Mouse (Mus musculus): Measurements from ENCODE around the gene Grb10. TPM values are rescaled to one million over a fixed set of nuclear protein-coding genes. Genes with fewer than 3 reads are reported as not detected.

Gene Grb10
- 158 and 267 TPM in 2 replicates for polyA plus RNA-seq (2014; fragmentation: Nextera tagmentation; extraction: Ambion mirVana)

GRCm38 (mm10) chr11:12038470-12038985 is at the start of gene Grb10:
Gene Grb10, minus strand, starts transcription at chr11:12038683.
- H3K36me3 ChIP-seq (ENCODE audit: control insufficient read depth, insufficient read depth, low read length) = no peaks in the 10 kb centered on the region
- peak within 1 kb of the TSS; percentile 27 for H3K4me2 ChIP-seq (replicated peaks; ENCODE audit: low read depth, low read length)
- peak within 1 kb of the TSS; percentile 91 for H3K9ac ChIP-seq (ENCODE audit: low read depth, low read length)
- H3K4me1 ChIP-seq (replicated peaks; ENCODE audit: control insufficient read depth, insufficient read depth, low read length) = no peaks in the 10 kb centered on the region
- H3K4me3 ChIP-seq (ENCODE audit: low read depth, low read length) = peak within 1 kb of the TSS; percentile 73
- WGBS = 27% methylated on average over 10 of the region's 10 CpGs
- DNase-seq (ENCODE audit: low spot score) (peak; percentile 54), ATAC-seq (ENCODE audit: low FRiP score) (no peak)
- H3K9me3 ChIP-seq (ENCODE audit: control insufficient read depth, low read length) = no peaks in the 10 kb centered on the region
- H3K27me3 ChIP-seq (ENCODE audit: control insufficient read depth, insufficient read depth, low read length) = peaks cover 65% of the 10 kb centered on the region
- peak within 1 kb of the TSS; percentile 87 for H3K27ac ChIP-seq (ENCODE audit: low read depth, low read length)

- no peaks in the 10 kb centered on the region for H3K4me1 ChIP-seq (replicated peaks; ENCODE audit: control insufficient read depth, insufficient read depth, low read length)
- no peak overlapping the region for H3K27ac ChIP-seq (ENCODE audit: low read depth, low read length)
- no peak overlapping the region for H3K4me3 ChIP-seq (ENCODE audit: low read depth, low read length)
- no peak for ATAC-seq (ENCODE audit: low FRiP score)
- 88% methylated on average over 3 of the region's 3 CpGs for WGBS
- no peaks in the 10 kb centered on the region for H3K36me3 ChIP-seq (ENCODE audit: control insufficient read depth, insufficient read depth, low read length)
- H3K27me3 ChIP-seq (ENCODE audit: control insufficient read depth, insufficient read depth, low read length) = no peaks in the 10 kb centered on the region
- no peak overlapping the region for H3K4me2 ChIP-seq (replicated peaks; ENCODE audit: low read depth, low read length)
- H3K9ac ChIP-seq (ENCODE audit: low read depth, low read length) = no peak overlapping the region
- H3K9me3 ChIP-seq (ENCODE audit: control insufficient read depth, low read length) = no peaks in the 10 kb centered on the region
- no peak for DNase-seq (ENCODE audit: low spot score)
These were observed 43.2 kb upstream of the Grb10 start for GRCm38 (mm10) chr11:12081638-12082037.

GRCm38 (mm10) chr11:12079231-12079630 is 40.7 kb upstream of the Grb10 start:
- Histone ChIP-seq H3K27ac (ENCODE audit: low read depth, low read length) (no peak overlapping the region), H3K4me2 (replicated peaks; ENCODE audit: low read depth, low read length) (no peak overlapping the region), H3K4me1 (replicated peaks; ENCODE audit: control insufficient read depth, insufficient read depth, low read length) (no peaks in the 10 kb centered on the region), H3K36me3 (ENCODE audit: control insufficient read depth, insufficient read depth, low read length) (no peaks in the 10 kb centered on the region), H3K9me3 (ENCODE audit: control insufficient read depth, low read length) (no peaks in the 10 kb centered on the region), H3K4me3 (ENCODE audit: low read depth, low read length) (no peak overlapping the region), H3K27me3 (ENCODE audit: control insufficient read depth, insufficient read depth, low read length) (no peaks in the 10 kb centered on the region), H3K9ac (ENCODE audit: low read depth, low read length) (no peak overlapping the region)
- ATAC-seq (ENCODE audit: low FRiP score) (no peak), DNase-seq (ENCODE audit: low spot score) (no peak)
- 86% methylated on average over 2 of the region's 2 CpGs for WGBS

- DNase-seq (ENCODE audit: low spot score) (no peak), ATAC-seq (ENCODE audit: low FRiP score) (no peak)
- Histone ChIP-seq H3K9me3 (ENCODE audit: control insufficient read depth, low read length) (no peaks in the 10 kb centered on the region), H3K36me3 (ENCODE audit: control insufficient read depth, insufficient read depth, low read length) (no peaks in the 10 kb centered on the region), H3K27ac (ENCODE audit: low read depth, low read length) (no peak overlapping the region), H3K9ac (ENCODE audit: low read depth, low read length) (no peak overlapping the region), H3K27me3 (ENCODE audit: control insufficient read depth, insufficient read depth, low read length) (no peaks in the 10 kb centered on the region), H3K4me1 (replicated peaks; ENCODE audit: control insufficient read depth, insufficient read depth, low read length) (no peaks in the 10 kb centered on the region), H3K4me3 (ENCODE audit: low read depth, low read length) (no peak overlapping the region), H3K4me2 (replicated peaks; ENCODE audit: low read depth, low read length) (no peak overlapping the region)
- WGBS = 96% methylated on average over 1 of the region's 1 CpGs
These were observed 37.0 kb upstream of the Grb10 start for GRCm38 (mm10) chr11:12075449-12075848.

- Histone ChIP-seq H3K4me2 (replicated peaks; ENCODE audit: low read depth, low read length) (no peak overlapping the region), H3K36me3 (ENCODE audit: control insufficient read depth, insufficient read depth, low read length) (no peaks in the 10 kb centered on the region), H3K9me3 (ENCODE audit: control insufficient read depth, low read length) (no peaks in the 10 kb centered on the region), H3K4me1 (replicated peaks; ENCODE audit: control insufficient read depth, insufficient read depth, low read length) (no peaks in the 10 kb centered on the region), H3K4me3 (ENCODE audit: low read depth, low read length) (no peak overlapping the region), H3K9ac (ENCODE audit: low read depth, low read length) (no peak overlapping the region), H3K27ac (ENCODE audit: low read depth, low read length) (no peak overlapping the region), H3K27me3 (ENCODE audit: control insufficient read depth, insufficient read depth, low read length) (no peaks in the 10 kb centered on the region)
- ATAC-seq (ENCODE audit: low FRiP score) = 0 out of 2 replicates have a peak, but pooled peaks have one; percentile 22
- no peak for DNase-seq (ENCODE audit: low spot score)
- WGBS = 83% methylated on average over 6 of the region's 6 CpGs
These were observed 35.1 kb upstream of the Grb10 start for GRCm38 (mm10) chr11:12073394-12074226.

- no peak overlapping the region for H3K4me2 ChIP-seq (replicated peaks; ENCODE audit: low read depth, low read length)
- 90% methylated on average over 3 of the region's 3 CpGs for WGBS
- H3K27me3 ChIP-seq (ENCODE audit: control insufficient read depth, insufficient read depth, low read length) = no peaks in the 10 kb centered on the region
- no peaks in the 10 kb centered on the region for H3K9me3 ChIP-seq (ENCODE audit: control insufficient read depth, low read length)
- no peaks in the 10 kb centered on the region for H3K4me1 ChIP-seq (replicated peaks; ENCODE audit: control insufficient read depth, insufficient read depth, low read length)
- no peaks in the 10 kb centered on the region for H3K36me3 ChIP-seq (ENCODE audit: control insufficient read depth, insufficient read depth, low read length)
- no peak overlapping the region for H3K9ac ChIP-seq (ENCODE audit: low read depth, low read length)
- no peak overlapping the region for H3K4me3 ChIP-seq (ENCODE audit: low read depth, low read length)
- ATAC-seq (ENCODE audit: low FRiP score) (no peak), DNase-seq (ENCODE audit: low spot score) (no peak)
- no peak overlapping the region for H3K27ac ChIP-seq (ENCODE audit: low read depth, low read length)
These were observed 33.8 kb upstream of the Grb10 start for GRCm38 (mm10) chr11:12072322-12072721.

- no peak overlapping the region for H3K4me3 ChIP-seq (ENCODE audit: low read depth, low read length)
- WGBS = 84% methylated on average over 4 of the region's 4 CpGs
- ATAC-seq (ENCODE audit: low FRiP score) = no peak
- H3K4me1 ChIP-seq (replicated peaks; ENCODE audit: control insufficient read depth, insufficient read depth, low read length) = no peaks in the 10 kb centered on the region
- no peaks in the 10 kb centered on the region for H3K36me3 ChIP-seq (ENCODE audit: control insufficient read depth, insufficient read depth, low read length)
- no peaks in the 10 kb centered on the region for H3K27me3 ChIP-seq (ENCODE audit: control insufficient read depth, insufficient read depth, low read length)
- no peak for DNase-seq (ENCODE audit: low spot score)
- H3K9ac ChIP-seq (ENCODE audit: low read depth, low read length) = no peak overlapping the region
- no peaks in the 10 kb centered on the region for H3K9me3 ChIP-seq (ENCODE audit: control insufficient read depth, low read length)
- H3K27ac ChIP-seq (ENCODE audit: low read depth, low read length) = no peak overlapping the region
- no peak overlapping the region for H3K4me2 ChIP-seq (replicated peaks; ENCODE audit: low read depth, low read length)
These were observed 20.5 kb upstream of the Grb10 start for GRCm38 (mm10) chr11:12059005-12059404.

GRCm38 (mm10) chr11:12048547-12049327 is 10.3 kb upstream of the Grb10 start:
- no peak for ATAC-seq (ENCODE audit: low FRiP score)
- WGBS = 74% methylated on average over 2 of the region's 2 CpGs
- H3K9me3 ChIP-seq (ENCODE audit: control insufficient read depth, low read length) = no peaks in the 10 kb centered on the region
- no peak overlapping the region for H3K9ac ChIP-seq (ENCODE audit: low read depth, low read length)
- H3K36me3 ChIP-seq (ENCODE audit: control insufficient read depth, insufficient read depth, low read length) = no peaks in the 10 kb centered on the region
- H3K4me3 ChIP-seq (ENCODE audit: low read depth, low read length) = no peak overlapping the region
- H3K27ac ChIP-seq (ENCODE audit: low read depth, low read length) = no peak overlapping the region
- no peak overlapping the region for H3K4me2 ChIP-seq (replicated peaks; ENCODE audit: low read depth, low read length)
- H3K27me3 ChIP-seq (ENCODE audit: control insufficient read depth, insufficient read depth, low read length) = no peaks in the 10 kb centered on the region
- H3K4me1 ChIP-seq (replicated peaks; ENCODE audit: control insufficient read depth, insufficient read depth, low read length) = no peaks in the 10 kb centered on the region
- no peak for DNase-seq (ENCODE audit: low spot score)
